Mouse (Mus musculus) liver, postnatal 0 days (tissue): ENCODE data around the gene Amz2. TPM values are rescaled to one million over a fixed set of nuclear protein-coding genes. Genes with fewer than 3 reads are reported as not detected.

Experiments used
- ATAC-seq: fragments of 200-750 bp; cut with Nextera tagmentation; 2 replicates; pipeline ENCODE4 v1.8.0; 2017; ENCODE audit warnings: mild to moderate bottlenecking, moderate library complexity
- DNase-seq: peaks from one replicate; pipeline ENCODE4 v3.0.0-alpha.2; 2016
- H3K27ac ChIP-seq: fragments of 300-500 bp; sonication (generic); 2 replicates; pipeline ENCODE4 v1.5.1; 2014; ENCODE audit warnings: antibody characterized with exemption, moderate library complexity, mild to moderate bottlenecking, low read depth
- H3K27me3 ChIP-seq: fragments of 300-500 bp; sonication (generic); 2 replicates; pipeline ENCODE4 v1.6.1; 2014; ENCODE audit warnings: low read length, control low read depth, mixed read lengths; ENCODE audit not compliant: insufficient read depth
- H3K36me3 ChIP-seq: fragments of 300-500 bp; sonication (generic); replicated peaks from 2 replicates; pipeline ENCODE4 v1.6.1; 2014; ENCODE audit warnings: mild to moderate bottlenecking, control low read depth, low read length, moderate library complexity, mixed read lengths; ENCODE audit not compliant: insufficient read depth
- H3K4me1 ChIP-seq: fragments of 300-500 bp; sonication (generic); 2 replicates; pipeline ENCODE4 v1.6.1; 2014; ENCODE audit warnings: antibody characterized with exemption, mild to moderate bottlenecking, control low read depth; ENCODE audit not compliant: insufficient read depth
- H3K4me2 ChIP-seq: fragments of 300-500 bp; sonication (generic); 2 replicates; pipeline ENCODE4 v1.6.1; 2014; ENCODE audit warnings: low read depth, mild to moderate bottlenecking, low read length, moderate library complexity, mixed read lengths
- H3K4me3 ChIP-seq: fragments of 300-500 bp; sonication (generic); 2 replicates; pipeline ENCODE4 v1.5.1; 2014; ENCODE audit warnings: low read depth, low read length
- H3K9ac ChIP-seq: fragments of 300-500 bp; sonication (generic); replicated peaks from 2 replicates; pipeline ENCODE4 v1.6.1; 2014; ENCODE audit warnings: mild to moderate bottlenecking, moderate library complexity
- H3K9me3 ChIP-seq: fragments of 300-500 bp; sonication (generic); 2 replicates; pipeline ENCODE4 v1.6.1; 2016; ENCODE audit warnings: mild to moderate bottlenecking, control low read depth, low read length, mixed read lengths
- CTCF ChIP-seq: sonication (generic); IDR thresholded peaks from 2 replicates; pipeline ENCODE4 v1.5.1; 2016; ENCODE audit warnings: antibody characterized with exemption, low read depth
- EP300 ChIP-seq: IDR thresholded peaks from 2 replicates; pipeline ENCODE4 v1.6.1; 2016; ENCODE audit warnings: antibody characterized with exemption, low read depth, mild to moderate bottlenecking
- WGBS: fragments of 180-500 bp; shearing (Covaris S2); extraction: QIAGEN DNeasy Blood & Tissue Kit; methylation state at CpG from one replicate; pipeline ENCODE4 v1.1.7; 2014; ENCODE audit not compliant: insufficient replicate concordance; 5-methylcytosine and 5-hydroxymethylcytosine counted together
- microRNA-seq: library from miRNA; unstranded; fragments of <30 nt; microRNA quantifications from one replicate; pipeline ENCODE4, GENCODE M21; 2016
- polyA plus RNA-seq: library from polyadenylated mRNA; unstranded; fragments of >200 nt; fragmentation: Nextera tagmentation; extraction: Ambion mirVana; gene quantifications from 2 replicates; pipeline ENCODE4 v1.2.1, GENCODE M21; 2015

The Amz2 gene
- polyA plus RNA-seq, 1 experiment from 2014 or later: 11.0 TPM

GRCm38 (mm10) chr11:109497990-109498389 lies 72.2 kb downstream of the Amz2 start:
- Histone ChIP-seq H3K9me3 (no peaks in the 10 kb centered on the region), H3K4me2 (no peak overlapping the region), H3K27me3 (no peaks in the 10 kb centered on the region), H3K4me3 (no peak overlapping the region), H3K27ac (no peak overlapping the region), H3K36me3 (no peaks in the 10 kb centered on the region), H3K4me1 (peaks cover 56% of the 10 kb centered on the region), H3K9ac (no peak overlapping the region)
- WGBS: 64% methylated on average over 9 of the region's 9 CpGs
- DNase-seq (no peak), ATAC-seq (no peak)
- no peak for TF ChIP-seq EP300
- TF ChIP-seq CTCF: no peak

- Histone ChIP-seq H3K4me3 (no peak overlapping the region), H3K9me3 (no peaks in the 10 kb centered on the region), H3K27me3 (no peaks in the 10 kb centered on the region), H3K27ac (no peak overlapping the region), H3K4me1 (peaks cover 41% of the 10 kb centered on the region), H3K9ac (no peak overlapping the region), H3K4me2 (no peak overlapping the region), H3K36me3 (no peaks in the 10 kb centered on the region)
- DNase-seq (no peak), ATAC-seq (no peak)
- 82% methylated on average over 5 of the region's 5 CpGs for WGBS
- TF ChIP-seq EP300 (no peak), CTCF (no peak)
Observed at GRCm38 (mm10) chr11:109500206-109500605, 74.5 kb downstream of the Amz2 start.

Small RNAs within 50 kb of the gene (microRNA-seq; reads per million reads assigned to microRNA genes)
- not detected for gene Gm25540

Other genes starting within 250 kb of the Amz2 start
- gene Rgs9, start 127.8 kb upstream of the Amz2 start, polyA plus RNA-seq: 0.11 TPM in 1 of 2 replicates, not detected in the other
- 28.4 and 30.6 TPM in 2 replicates for gene Gna13, start 63.1 kb upstream of the Amz2 start, polyA plus RNA-seq
- not detected in 2 replicates for gene 9930022D16Rik, start 12.0 kb upstream of the Amz2 start, polyA plus RNA-seq
- gene Arsg, start 47.4 kb downstream of the Amz2 start, polyA plus RNA-seq: 11.8 and 13.1 TPM in 2 replicates
- 18.8 and 19.0 TPM in 2 replicates for gene Slc16a6, start 47.7 kb downstream of the Amz2 start, polyA plus RNA-seq
- gene Wipi1, start 186.0 kb downstream of the Amz2 start, polyA plus RNA-seq: 17.6 TPM in 2 replicates
- gene Prkar1a, start 223.5 kb downstream of the Amz2 start, polyA plus RNA-seq: 118 and 124 TPM in 2 replicates